Mouse (Mus musculus): ENCODE measurements around the gene Samm50. TPM values are rescaled to one million over a fixed set of nuclear protein-coding genes. Genes with fewer than 3 reads are reported as not detected.

Gene Samm50
- polyA plus RNA-seq, 1 experiment from 2014 or later, result 64.5 TPM

Small RNA genes within 50 kb of the gene (microRNA-seq; reads per million reads assigned to microRNA genes)
- 0.98 reads per million for gene Mir6392

Other genes starting within 250 kb of the Samm50 start
- 0.02 TPM in 1 of 2 replicates, not detected in the other for gene Efcab6, start 126.9 kb upstream of the Samm50 start, polyA plus RNA-seq (2015; fragmentation: Nextera tagmentation; extraction: Ambion mirVana)
- gene Sult4a1, start 86.5 kb upstream of the Samm50 start, polyA plus RNA-seq (2015; fragmentation: Nextera tagmentation; extraction: Ambion mirVana), result 0.06 and 0.11 TPM in 2 replicates
- 0.13 TPM in 1 of 2 replicates, not detected in the other for gene Pnpla5, start 69.1 kb upstream of the Samm50 start, polyA plus RNA-seq (2015; fragmentation: Nextera tagmentation; extraction: Ambion mirVana)
- gene Pnpla3, start 24.4 kb upstream of the Samm50 start, polyA plus RNA-seq (2015; fragmentation: Nextera tagmentation; extraction: Ambion mirVana), result 2.4 and 2.7 TPM in 2 replicates
- gene Parvb, start 39.8 kb downstream of the Samm50 start, polyA plus RNA-seq (2015; fragmentation: Nextera tagmentation; extraction: Ambion mirVana), result 6.1 and 6.5 TPM in 2 replicates
- gene Parvg, start 131.8 kb downstream of the Samm50 start, polyA plus RNA-seq (2015; fragmentation: Nextera tagmentation; extraction: Ambion mirVana), result 12.9 and 14.8 TPM in 2 replicates